Mouse (Mus musculus) MEL (cell line): ENCODE measurements around the gene Ranbp1. TPM values are rescaled to one million over a fixed set of nuclear protein-coding genes. Genes with fewer than 3 reads are reported as not detected.

ENCODE experiments used
- DNase-seq: peaks from one replicate; pipeline ENCODE4 v3.0.0; 2011; ENCODE audit warnings: low read depth, low spot score
- H3K27ac ChIP-seq: 2 replicates; pipeline ENCODE4 v1.5.1; 2012; ENCODE audit warnings: low read depth, mild to moderate bottlenecking, control low read depth, low read length, moderate library complexity; ENCODE audit not compliant: control insufficient read depth
- H3K27me3 ChIP-seq, 2 experiments: fragments of 150-350 bp in 1 of 2; sonication (generic) in 1 of 2; 2 replicates each; pipeline ENCODE4 v1.6.1; 2012; ENCODE audit warnings: low read length in 2 of 2, mild to moderate bottlenecking in 2 of 2, improper control_type of control experiment in 1 of 2, moderate library complexity in 1 of 2; ENCODE audit not compliant: insufficient read depth in 2 of 2, control insufficient read depth in 1 of 2
- H3K36me3 ChIP-seq, 2 experiments: 2 replicates each; pipeline ENCODE4 v1.6.1; 2012 to 2014; ENCODE audit warnings: low read length in 2 of 2, improper control_type of control experiment in 1 of 2, inconsistent platforms in 1 of 2, mild to moderate bottlenecking in 1 of 2; ENCODE audit not compliant: insufficient read depth in 2 of 2, control insufficient read depth in 1 of 2
- H3K4me1 ChIP-seq, 2 experiments: fragments of 150-350 bp in 1 of 2; sonication (generic) in 1 of 2; 2 replicates each; pipeline ENCODE4 v1.6.1; 2012; ENCODE audit warnings: low read length in 2 of 2, improper control_type of control experiment in 1 of 2, mild to moderate bottlenecking in 1 of 2; ENCODE audit not compliant: insufficient read depth in 2 of 2, control insufficient read depth in 1 of 2
- H3K4me3 ChIP-seq, 2 experiments: fragments of 150-350 bp in 1 of 2; sonication (generic) in 1 of 2; 2 replicates each; pipeline ENCODE4 v1.5.1; 2012; ENCODE audit warnings: low read depth in 2 of 2, low read length in 2 of 2, mild to moderate bottlenecking in 2 of 2, moderate library complexity in 2 of 2, control low read depth in 1 of 2, improper control_type of control experiment in 1 of 2; ENCODE audit not compliant: control insufficient read depth in 1 of 2, insufficient read depth in 1 of 2
- H3K79me2 ChIP-seq: 2 replicates; pipeline ENCODE4 v1.6.1; 2012; ENCODE audit warnings: mild to moderate bottlenecking, low read length, moderate library complexity; ENCODE audit not compliant: control insufficient read depth, poor library complexity, insufficient read depth
- H3K9ac ChIP-seq: 2 replicates; pipeline ENCODE4 v1.6.1; 2012; ENCODE audit warnings: low read depth, mild to moderate bottlenecking, control low read depth, low read length, moderate library complexity; ENCODE audit not compliant: control insufficient read depth, poor library complexity, severe bottlenecking
- H3K9me3 ChIP-seq: fragments of 150-350 bp; sonication (generic); replicated peaks from 2 replicates; pipeline ENCODE4 v1.6.1; 2012; ENCODE audit warnings: mild to moderate bottlenecking, low read length, improper control_type of control experiment, moderate library complexity; ENCODE audit not compliant: insufficient read depth
- CHD1 ChIP-seq: IDR thresholded peaks from 2 replicates; pipeline ENCODE4 v1.6.1; 2012; ENCODE audit warnings: low read depth, mild to moderate bottlenecking, inconsistent platforms, low read length, improper control_type of control experiment
- CHD2 ChIP-seq: IDR thresholded peaks from 2 replicates; pipeline ENCODE4 v1.6.1; 2011; ENCODE audit warnings: low read length, improper control_type of control experiment
- ELF1 ChIP-seq: IDR thresholded peaks from 2 replicates; pipeline ENCODE4 v1.6.1; 2014; ENCODE audit warnings: low read depth, mild to moderate bottlenecking, inconsistent platforms, low read length, improper control_type of control experiment, moderate library complexity
- EP300 ChIP-seq, 2 experiments: IDR thresholded peaks; 2 replicates each; pipeline ENCODE4 v1.6.1; 2011; ENCODE audit warnings: improper control_type of control experiment in 2 of 2, low read length in 2 of 2, low read depth in 1 of 2, mild to moderate bottlenecking in 1 of 2
- ETS1 ChIP-seq: IDR thresholded peaks from 2 replicates; pipeline ENCODE4 v1.6.1; 2012; ENCODE audit warnings: low read depth, mild to moderate bottlenecking, inconsistent platforms, low read length, improper control_type of control experiment, moderate library complexity
- GABPA ChIP-seq: IDR thresholded peaks from 2 replicates; pipeline ENCODE4 v1.6.1; 2012; ENCODE audit warnings: low read depth, mild to moderate bottlenecking, inconsistent platforms, low read length, improper control_type of control experiment, moderate library complexity
- GATA1 ChIP-seq: IDR thresholded peaks from 2 replicates; pipeline ENCODE4 v1.6.1; 2011; ENCODE audit warnings: low read depth, low read length, improper control_type of control experiment
- KAT2A ChIP-seq: conservative IDR thresholded peaks from 2 replicates; pipeline ENCODE4 v1.6.1; 2012; ENCODE audit warnings: low read depth, low read length, improper control_type of control experiment, inconsistent platforms
- MAFK ChIP-seq: IDR thresholded peaks from 2 replicates; pipeline ENCODE4 v1.6.1; 2011; ENCODE audit warnings: low read depth, mild to moderate bottlenecking, low read length, improper control_type of control experiment, borderline replicate concordance
- MAZ ChIP-seq: IDR thresholded peaks from 2 replicates; pipeline ENCODE4 v1.6.1; 2012; ENCODE audit warnings: low read depth, mild to moderate bottlenecking, inconsistent platforms, low read length, improper control_type of control experiment
- MEF2A ChIP-seq: IDR thresholded peaks from 2 replicates; pipeline ENCODE4 v1.6.1; 2014; ENCODE audit warnings: low read depth, mild to moderate bottlenecking, inconsistent platforms, low read length, improper control_type of control experiment; ENCODE audit not compliant: poor library complexity, insufficient replicate concordance, severe bottlenecking; ENCODE audit errors: extremely low read depth
- MXI1 ChIP-seq: IDR thresholded peaks from 2 replicates; pipeline ENCODE4 v1.6.1; 2011; ENCODE audit warnings: mild to moderate bottlenecking, low read depth, low read length, improper control_type of control experiment
- MYC ChIP-seq: IDR thresholded peaks from 2 replicates; pipeline ENCODE4 v1.6.1; 2011; ENCODE audit warnings: low read depth, mild to moderate bottlenecking, low read length, improper control_type of control experiment, moderate library complexity
- NRF1 ChIP-seq: IDR thresholded peaks from 2 replicates; pipeline ENCODE4 v1.6.1; 2014; ENCODE audit warnings: low read depth, mild to moderate bottlenecking, inconsistent platforms, low read length, improper control_type of control experiment, moderate library complexity; ENCODE audit not compliant: poor library complexity, insufficient read depth, severe bottlenecking
- RAD21 ChIP-seq: IDR thresholded peaks from 2 replicates; pipeline ENCODE4 v1.6.1; 2011; ENCODE audit warnings: mild to moderate bottlenecking, low read depth, low read length, improper control_type of control experiment
- RCOR1 ChIP-seq: IDR thresholded peaks from 2 replicates; pipeline ENCODE4 v1.6.1; 2012; ENCODE audit warnings: low read depth, mild to moderate bottlenecking, inconsistent platforms, low read length, improper control_type of control experiment
- SIN3A ChIP-seq: IDR thresholded peaks from 2 replicates; pipeline ENCODE4 v1.6.1; 2012; ENCODE audit warnings: low read length, improper control_type of control experiment, inconsistent platforms
- USF1 ChIP-seq: IDR thresholded peaks from 2 replicates; pipeline ENCODE4 v1.6.1; 2014; ENCODE audit warnings: low read depth, mild to moderate bottlenecking, inconsistent platforms, low read length, improper control_type of control experiment, moderate library complexity
- USF2 ChIP-seq, 2 experiments: IDR thresholded peaks; 2 replicates each; pipeline ENCODE4 v1.6.1; 2011 to 2012; ENCODE audit warnings: improper control_type of control experiment in 2 of 2, low read length in 2 of 2, borderline replicate concordance in 1 of 2, inconsistent platforms in 1 of 2, low read depth in 1 of 2, mild to moderate bottlenecking in 1 of 2; ENCODE audit not compliant: insufficient read depth in 1 of 2
- ZNF384 ChIP-seq: IDR thresholded peaks from 2 replicates; pipeline ENCODE4 v1.6.1; 2012; ENCODE audit warnings: low read depth, mild to moderate bottlenecking, inconsistent platforms, low read length, improper control_type of control experiment
- polyA plus RNA-seq, 2 experiments: library from polyadenylated mRNA; stranded (reverse) in 1 of 2; unstranded in 1 of 2; fragments of >175 nt in 1 of 2; fragments of >200 nt in 1 of 2; gene quantifications; 2 replicates each; pipeline versions ENCODE4 v1.2.1 to v1.2.4; 2012; ENCODE audit warnings: low replicate concordance in 2 of 2, low read depth in 1 of 2; ENCODE audit not compliant: insufficient read length in 2 of 2, insufficient read depth in 1 of 2, missing spikeins in 1 of 2
- total RNA-seq: library from RNA; depleted of rRNA; stranded (reverse); fragments of 300-350 nt; gene quantifications from 2 replicates; pipeline ENCODE4 v1.2.3, GENCODE M21; 2012

The Ranbp1 gene
- total and polyA plus RNA-seq, 3 experiments: 162 to 681 (median 440) TPM

DNA sequence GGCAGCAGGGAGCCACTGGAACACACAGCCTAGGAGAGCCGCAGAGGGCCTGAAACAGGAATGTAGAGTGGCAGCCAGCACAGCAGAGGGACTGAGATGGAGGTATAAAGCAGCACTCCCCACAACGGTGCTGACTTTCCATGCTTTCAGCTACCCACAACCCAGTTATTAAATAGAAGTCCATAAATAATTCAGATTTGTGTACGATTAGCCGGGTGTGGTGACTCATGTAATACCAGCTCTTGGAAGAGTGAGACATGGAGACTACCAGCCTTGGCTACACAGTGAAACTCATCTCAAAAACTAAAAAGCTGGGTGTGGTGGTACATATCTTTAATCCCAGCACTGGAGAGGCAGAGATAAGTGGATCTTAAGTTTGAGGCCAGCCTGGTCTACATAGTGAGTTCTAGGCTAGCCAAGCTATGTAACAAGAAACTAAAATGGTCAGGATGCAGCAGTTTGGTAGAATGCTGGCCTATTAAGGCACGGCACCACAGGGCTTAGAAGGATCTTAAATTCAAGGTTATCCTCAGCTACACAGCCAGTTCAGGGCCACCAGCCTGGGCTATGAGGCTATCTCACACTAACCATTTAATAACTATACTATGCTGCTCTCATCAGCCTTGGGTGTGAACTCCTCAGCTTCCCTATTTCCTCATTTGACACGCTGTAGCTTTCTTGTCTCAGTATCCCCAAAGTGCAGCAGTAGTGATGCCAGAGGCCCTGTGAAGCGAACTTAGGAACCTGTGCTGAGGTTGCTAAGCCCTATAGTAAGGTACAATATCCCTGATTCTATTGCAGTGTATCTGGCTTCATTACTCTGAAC, 11.6 kb downstream of the Ranbp1 start (continued):
- TF ChIP-seq ETS1: no peak
- no peak for TF ChIP-seq GATA1
- no peak; the same call in 1 of the 2 replicates for TF ChIP-seq RCOR1
- no peak for TF ChIP-seq MAZ
- TF ChIP-seq EP300 (IDR thresholded peaks at IDR 0.05; ENCODE audit: low read depth in 1 of 2, low read length in 2 of 2): 0 out of 4 replicates have a peak, but pooled peaks of 1 of the 2 experiments have one; percentile 6
- TF ChIP-seq SIN3A: no peak; the same call in 1 of the 2 replicates
- no peak for TF ChIP-seq MEF2A
- no peak for TF ChIP-seq ZNF384
- no peak for TF ChIP-seq USF1
- no peak for TF ChIP-seq RAD21

DNA sequence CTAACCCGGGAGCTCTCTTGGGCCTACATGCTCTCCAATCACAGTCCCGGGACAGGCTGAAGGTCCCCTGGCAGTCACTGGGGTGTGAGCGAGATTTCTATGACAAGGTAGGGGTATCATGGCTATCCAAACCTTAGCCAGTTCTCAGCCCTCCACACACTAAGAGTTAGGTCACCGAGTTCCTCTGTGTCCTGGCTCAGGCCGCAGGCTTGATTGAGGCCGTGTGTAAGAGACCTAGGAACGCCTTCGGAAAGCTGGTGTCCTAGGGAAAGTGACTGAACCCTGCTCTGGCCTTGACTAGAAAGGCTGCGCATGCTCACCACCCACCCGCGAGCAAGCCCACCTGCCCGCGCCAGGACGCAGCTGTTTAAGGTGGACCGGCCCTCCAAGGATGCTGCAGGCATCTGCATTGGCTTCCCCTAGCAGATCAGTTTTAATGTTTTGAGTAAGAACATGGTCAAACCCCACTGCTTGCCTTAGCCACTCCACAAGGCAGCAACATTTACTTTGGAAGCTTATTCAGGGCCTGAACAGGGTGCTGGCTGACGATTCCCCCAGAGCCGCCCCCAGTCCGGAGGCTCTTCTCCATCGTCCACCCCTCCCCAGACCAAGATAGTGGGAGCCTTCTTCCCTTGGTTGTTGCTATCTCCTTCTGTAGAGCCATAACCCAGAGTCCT, 13.0 kb downstream of the Ranbp1 start:
- H3K4me3 ChIP-seq: peak overlapping the region; percentile 82 to 96
- H3K9me3 ChIP-seq: no peaks in the 10 kb centered on the region
- H3K9ac ChIP-seq: peak overlapping the region; percentile 74
- peaks cover 0 to 15% of the 10 kb centered on the region in 2 experiments; a peak in 3 of 4 replicates for H3K4me1 ChIP-seq
- H3K27me3 ChIP-seq: no peaks in the 10 kb centered on the region
- peaks cover 7 to 8% of the 10 kb centered on the region in 2 experiments; a peak in 3 of 4 replicates for H3K36me3 ChIP-seq
- DNase-seq: no peak
- H3K79me2 ChIP-seq: peaks cover 19% of the 10 kb centered on the region
- no peak for TF ChIP-seq ELF1
- peak; percentile 35; the same call in 1 of the 2 replicates for TF ChIP-seq MXI1
- TF ChIP-seq GABPA: no peak
- TF ChIP-seq MAZ: no peak
- no peak for TF ChIP-seq MAFK
- TF ChIP-seq ETS1: no peak
- peak; percentile 71 for TF ChIP-seq NRF1
- no peak for TF ChIP-seq CHD2
- TF ChIP-seq CHD1: no peak
- no peak for TF ChIP-seq USF2 (IDR thresholded peaks at IDR 0.05; ENCODE audit: borderline replicate concordance in 1 of 2, insufficient read depth in 1 of 2, low read depth in 1 of 2, low read length in 2 of 2)
- no peak for TF ChIP-seq EP300 (IDR thresholded peaks at IDR 0.05; ENCODE audit: low read depth in 1 of 2, low read length in 2 of 2)
- no peak for TF ChIP-seq KAT2A
- TF ChIP-seq SIN3A: 0 out of 2 replicates have a peak, but pooled peaks have one; percentile 19
- no peak for TF ChIP-seq MYC
- no peak overlapping the region for H3K27ac ChIP-seq
